Mouse (Mus musculus) gastrocnemius, postnatal 10 days (tissue): Measurements from ENCODE around the gene Mprip. TPM values are rescaled to one million over a fixed set of nuclear protein-coding genes. Genes with fewer than 3 reads are reported as not detected.

Experiments used
- DNase-seq: peaks from one replicate; pipeline ENCODE4 v3.0.0; 2021; ENCODE audit warnings: mixed read lengths
- total RNA-seq, 2 experiments: library from RNA; stranded (reverse); gene quantifications; 2 replicates each; pipeline ENCODE4 v1.2.3; 2021

The Mprip gene
- total RNA-seq, 2 experiments from 2014 or later: 139 to 166 TPM

DNA sequence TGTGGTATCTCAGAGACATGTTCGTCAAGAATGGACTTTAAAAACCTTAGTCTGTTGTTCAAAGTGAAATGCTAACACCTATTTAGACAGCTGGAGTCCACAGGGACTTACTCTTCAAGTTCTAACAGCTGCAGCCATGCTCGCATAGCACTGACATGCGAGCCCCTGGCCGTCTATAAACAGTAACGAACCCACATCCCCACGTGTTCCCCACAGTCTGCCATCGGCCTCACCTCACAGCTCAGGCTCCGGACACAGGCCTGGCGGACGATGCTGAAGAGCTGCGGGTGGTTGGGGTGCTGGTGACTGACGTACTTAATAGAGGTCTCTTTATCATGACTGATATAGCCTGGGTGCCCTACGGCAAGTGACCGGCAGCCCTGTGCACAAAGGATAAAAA, 142.4 kb downstream of the Mprip start:
- DNase-seq: no peak

DNA sequence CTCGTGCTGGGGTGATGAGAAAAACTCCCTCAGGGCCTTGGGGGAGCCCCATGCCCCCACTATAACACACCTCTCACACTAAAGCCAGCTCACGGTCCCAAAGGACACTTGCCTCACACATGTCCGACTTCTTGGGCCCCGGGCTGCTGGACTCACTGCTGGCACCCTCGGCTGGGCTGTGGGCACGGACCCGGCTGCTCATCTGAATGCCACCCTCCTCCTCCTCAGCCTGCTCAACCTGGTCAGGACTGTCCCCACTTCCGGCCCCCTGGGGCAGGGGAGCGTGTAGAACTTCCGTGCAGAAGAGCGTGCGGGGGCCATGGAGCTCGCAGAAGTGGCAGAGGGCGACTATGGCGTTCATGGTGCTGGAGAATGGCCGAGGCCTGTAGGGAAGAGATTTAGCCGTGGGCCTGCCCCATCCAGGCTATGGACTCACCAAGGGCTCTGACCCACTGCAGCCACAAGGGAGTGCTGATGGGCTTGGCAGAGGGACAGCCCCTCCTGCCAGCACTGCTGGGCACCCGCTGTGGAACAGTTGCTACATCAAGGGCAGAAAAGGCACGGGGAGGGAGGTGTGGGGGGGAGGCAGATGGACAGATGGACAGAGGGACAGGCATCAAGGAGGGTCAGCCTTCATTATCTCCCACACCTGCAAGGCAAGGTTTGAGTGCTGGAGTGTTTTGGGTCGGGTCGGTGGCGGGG, 143.5 kb downstream of the Mprip start:
- peak; percentile 54 for DNase-seq

GRCm38 (mm10) chr11:59805256-59805655, 144.2 kb downstream of the Mprip start:
- DNase-seq: no peak

DNA sequence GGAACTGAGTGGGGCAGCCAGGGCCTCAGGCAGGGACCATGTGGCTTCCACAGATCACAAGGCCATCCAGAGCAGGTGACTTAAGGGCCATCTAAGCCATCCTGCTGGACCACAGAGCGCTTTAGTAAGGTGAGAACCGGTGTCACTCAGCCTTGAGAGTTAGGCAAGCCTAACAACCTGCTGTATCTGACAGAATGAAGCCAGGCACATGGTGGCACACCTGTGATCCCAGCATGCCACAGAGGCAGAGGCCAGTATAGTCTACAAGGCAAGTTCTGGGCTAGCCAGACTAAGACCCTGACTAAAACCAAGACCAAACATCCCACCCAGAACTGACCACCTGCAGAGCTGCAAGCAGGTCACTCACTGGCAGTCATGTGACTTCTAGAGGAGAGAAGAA, 144.6 kb downstream of the Mprip start:
- DNase-seq: no peak

DNA sequence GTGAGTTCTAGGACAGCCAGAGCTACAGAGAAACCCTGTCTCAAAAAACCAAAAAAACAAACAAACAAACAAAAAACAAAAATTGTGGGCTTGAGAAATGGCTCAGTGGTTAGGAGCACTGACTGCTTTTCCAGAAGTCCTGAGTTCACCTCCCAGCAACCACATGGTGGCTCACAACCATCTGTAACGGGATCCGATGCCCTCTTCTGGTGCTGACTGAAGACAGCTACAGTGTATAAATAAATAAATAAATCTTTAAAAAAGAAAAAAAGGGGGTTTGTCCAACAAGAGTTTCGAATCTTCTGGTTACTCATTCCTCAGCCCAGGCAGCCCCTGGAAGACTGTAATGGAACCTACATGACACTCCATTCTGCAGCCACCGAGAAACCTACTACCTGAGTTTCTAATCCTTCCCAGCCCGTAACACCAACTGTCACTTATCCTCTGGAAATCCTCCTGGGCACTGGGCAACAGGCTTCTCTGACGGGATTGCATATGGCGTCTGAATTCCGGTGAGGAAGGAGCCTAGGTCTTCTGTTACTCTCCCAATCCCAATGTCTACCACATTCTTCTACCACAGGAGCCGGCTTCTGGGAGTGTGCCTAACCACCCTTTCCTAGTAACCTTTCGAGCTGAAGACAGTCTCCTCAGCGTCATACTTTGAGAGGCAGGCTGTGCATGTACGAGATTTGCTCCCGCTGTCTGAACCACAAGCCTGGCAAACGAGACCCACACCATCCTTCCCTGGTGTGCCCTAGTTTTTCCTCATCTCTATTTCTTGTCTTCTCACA, 147.3 kb downstream of the Mprip start:
- no peak for DNase-seq

DNA sequence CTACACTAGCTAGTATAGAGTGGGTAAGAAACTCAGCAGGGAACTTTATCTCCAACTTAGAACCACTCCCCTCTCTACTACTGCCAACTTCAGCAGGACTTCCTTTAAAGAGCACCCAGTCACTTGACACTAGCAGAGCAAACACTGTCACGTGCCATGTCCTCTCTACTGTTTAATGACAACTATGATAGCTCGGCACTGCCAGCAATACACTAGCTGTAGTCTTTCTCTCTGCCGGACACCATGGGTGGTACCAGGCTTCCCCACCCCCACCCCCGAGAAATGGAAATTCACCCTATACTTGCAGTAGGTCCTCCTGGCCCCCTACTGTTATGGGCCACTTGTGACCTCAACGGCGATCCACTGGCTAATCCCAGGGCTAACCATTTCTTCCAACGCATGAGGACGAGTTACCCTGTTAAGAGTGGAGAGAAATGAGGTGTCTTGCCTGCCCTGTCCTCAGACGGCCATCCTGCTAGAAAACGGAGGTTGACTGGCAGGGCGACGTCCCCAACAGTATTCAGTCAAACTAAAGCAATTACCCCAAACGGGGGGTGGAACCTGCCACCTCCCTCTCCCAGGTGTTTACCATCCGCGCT, 148.1 kb downstream of the Mprip start:
- DNase-seq: no peak

GRCm38 (mm10) chr11:59809670-59810474, 148.8 kb downstream of the Mprip start, which contains the start of gene Flcn:
Gene Flcn (minus strand): TSS chr11:59810016.
- peak; percentile 81 for DNase-seq

- DNase-seq: no peak
Observed at GRCm38 (mm10) chr11:59810480-59811158, 149.5 kb downstream of the Mprip start.

- no peak for DNase-seq
Observed at GRCm38 (mm10) chr11:59811211-59811610, 150.1 kb downstream of the Mprip start.

DNA sequence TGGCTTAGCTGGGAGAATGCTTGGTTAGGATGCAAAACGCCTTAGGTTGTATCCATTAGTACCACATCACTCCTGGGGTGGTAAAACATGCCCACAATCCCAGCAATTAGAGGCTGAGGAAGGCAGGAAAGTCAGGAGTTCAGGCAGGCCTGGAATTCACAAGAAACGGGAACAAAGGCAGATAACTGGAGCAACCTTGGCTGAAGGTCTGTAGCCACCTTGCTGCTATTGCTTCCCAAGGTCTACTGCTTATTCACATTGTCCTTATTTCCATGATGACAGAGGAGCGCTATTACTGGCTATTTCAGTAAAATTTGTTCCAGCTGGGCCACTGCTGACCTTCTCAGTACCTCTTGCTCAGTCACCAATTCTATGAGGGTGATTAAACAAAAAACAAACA, 152.2 kb downstream of the Mprip start:
- no peak for DNase-seq

DNA sequence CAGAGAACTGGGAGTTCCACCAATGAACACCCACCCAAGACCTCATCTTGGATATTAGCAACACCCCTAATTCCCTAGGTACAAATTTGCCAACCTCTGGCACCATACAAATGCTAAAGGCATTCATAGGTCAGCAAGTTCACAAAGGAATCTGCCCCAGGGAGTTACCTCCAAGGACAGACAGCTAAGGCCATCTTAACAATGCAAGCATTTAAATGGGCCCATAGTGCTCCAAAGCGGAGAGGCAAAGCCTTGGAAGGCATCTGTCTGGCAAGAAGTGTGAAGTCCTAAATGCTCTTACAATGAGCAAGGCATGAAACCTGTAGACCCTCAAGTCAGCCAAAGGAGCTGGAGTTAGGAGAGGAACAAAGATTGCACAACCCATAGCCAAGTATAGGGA, 153.2 kb downstream of the Mprip start:
- DNase-seq: no peak

- DNase-seq: no peak
Observed at GRCm38 (mm10) chr11:59814936-59815335, 153.8 kb downstream of the Mprip start.

- no peak for DNase-seq
Observed at GRCm38 (mm10) chr11:59815482-59816065, 154.5 kb downstream of the Mprip start.

DNA sequence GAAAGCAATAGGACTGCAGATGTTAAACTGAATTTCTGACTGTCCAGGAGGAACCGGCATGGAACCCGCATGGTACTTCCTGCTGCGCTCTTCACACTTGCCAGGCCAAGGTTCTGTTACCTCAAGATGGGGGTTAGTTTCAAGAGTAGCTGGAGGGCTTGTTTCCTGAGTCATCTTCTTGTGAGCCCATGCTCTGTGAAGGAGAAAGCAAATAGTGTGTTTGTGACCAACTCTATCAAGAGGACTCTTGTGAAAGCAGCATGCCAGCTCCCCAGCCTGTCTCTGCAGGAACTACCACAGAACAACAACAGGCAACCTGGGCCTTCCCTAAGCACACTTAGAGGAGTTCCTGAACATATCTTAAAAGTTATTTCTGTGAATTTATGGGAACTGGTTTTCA, 156.8 kb downstream of the Mprip start:
- no peak for DNase-seq

DNA sequence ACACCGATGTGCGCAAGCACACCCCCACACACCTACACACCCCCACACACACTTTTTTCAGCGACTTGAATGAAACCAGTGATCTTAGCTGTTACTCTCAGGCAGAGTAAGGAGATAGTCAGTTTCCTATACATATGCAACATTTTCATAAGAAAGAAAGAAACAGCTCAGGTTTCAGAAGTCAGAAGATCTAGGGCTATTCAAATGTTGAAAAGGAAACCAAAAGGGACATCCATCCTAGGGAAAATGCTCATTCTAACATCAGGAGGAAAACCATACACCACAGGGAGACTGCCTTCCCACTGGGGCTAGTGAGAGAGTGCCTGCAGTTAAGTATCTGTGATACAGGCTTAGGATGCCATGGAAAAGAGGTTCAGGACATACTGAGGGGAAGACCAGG, 160.5 kb downstream of the Mprip start:
- DNase-seq: no peak

Other genes with a start within 250 kb of the Mprip start
- gene Jmjd4, start 211.3 kb upstream of the Mprip start, total RNA-seq: 1 to 10 TPM; 7.9 to 8.2 TPM
- gene Snap47, start 210.1 kb upstream of the Mprip start, total RNA-seq: 10 to 100 TPM; 25.8 to 28.0 TPM
- 1 to 10 TPM; 4.1 to 4.2 TPM for gene Zfp867, start 188.8 kb upstream of the Mprip start, total RNA-seq
- 10 to 100 TPM; 14.5 to 14.9 TPM for gene Zkscan17, start 134.6 kb upstream of the Mprip start, total RNA-seq
- gene Nlrp3, start 119.7 kb upstream of the Mprip start, total RNA-seq: under 1 TPM; 0.28 to 0.45 TPM
- not detected for gene Olfr222, start 85.1 kb upstream of the Mprip start, total RNA-seq
- not detected for gene Olfr223, start 68.0 kb upstream of the Mprip start, total RNA-seq
- gene Pld6, start 126.3 kb downstream of the Mprip start, total RNA-seq: under 1 TPM; 0.21 to 0.47 TPM
- 10 to 100 TPM; 25.5 to 27.0 TPM for gene Flcn, start 148.7 kb downstream of the Mprip start, total RNA-seq
- 10 to 100 TPM; 15.7 to 19.2 TPM for gene Nt5m, start 178.1 kb downstream of the Mprip start, total RNA-seq
- gene Cops3, start 178.5 kb downstream of the Mprip start, total RNA-seq: 10 to 100 TPM; 72.7 to 75.2 TPM